Mouse (Mus musculus): ENCODE data around the gene Zfp420. TPM values are rescaled to one million over a fixed set of nuclear protein-coding genes. Genes with fewer than 3 reads are reported as not detected.

The Zfp420 gene
- polyA plus RNA-seq, 1 experiment from 2014 or later: 14.2 TPM

Small RNA genes within 50 kb of the gene (microRNA-seq; reads per million reads assigned to microRNA genes)
- gene Mir7668: 0.70 reads per million

Other genes with a start within 250 kb of the Zfp420 start
- gene Catsperg2, start 132.9 kb upstream of the Zfp420 start, polyA plus RNA-seq (2016; fragmentation: Nextera tagmentation; extraction: Ambion mirVana): 0.13 and 0.41 TPM in 2 replicates
- 18.1 and 18.4 TPM in 2 replicates for gene Zfp84, start 91.4 kb upstream of the Zfp420 start, polyA plus RNA-seq (2016; fragmentation: Nextera tagmentation; extraction: Ambion mirVana)
- 11.5 and 11.8 TPM in 2 replicates for gene Zfp30, start 76.0 kb upstream of the Zfp420 start, polyA plus RNA-seq (2016; fragmentation: Nextera tagmentation; extraction: Ambion mirVana)
- 24.0 and 26.3 TPM in 2 replicates for gene Zfp790, start 43.9 kb upstream of the Zfp420 start, polyA plus RNA-seq (2016; fragmentation: Nextera tagmentation; extraction: Ambion mirVana)
- 11.8 and 12.4 TPM in 2 replicates for gene Zfp940, start 6.3 kb upstream of the Zfp420 start, polyA plus RNA-seq (2016; fragmentation: Nextera tagmentation; extraction: Ambion mirVana)
- 14.3 and 15.1 TPM in 2 replicates for gene Zfp27, start 46.6 kb downstream of the Zfp420 start, polyA plus RNA-seq (2016; fragmentation: Nextera tagmentation; extraction: Ambion mirVana)
- 7.6 and 8.9 TPM in 2 replicates for gene Zfp383, start 48.2 kb downstream of the Zfp420 start, polyA plus RNA-seq (2016; fragmentation: Nextera tagmentation; extraction: Ambion mirVana)
- 14.7 and 18.7 TPM in 2 replicates for gene Zfp74, start 94.1 kb downstream of the Zfp420 start, polyA plus RNA-seq (2016; fragmentation: Nextera tagmentation; extraction: Ambion mirVana)
- 14.0 and 14.1 TPM in 2 replicates for gene Zfp568, start 124.0 kb downstream of the Zfp420 start, polyA plus RNA-seq (2016; fragmentation: Nextera tagmentation; extraction: Ambion mirVana)
- 7.2 and 7.5 TPM in 2 replicates for gene Zfp14, start 191.4 kb downstream of the Zfp420 start, polyA plus RNA-seq (2016; fragmentation: Nextera tagmentation; extraction: Ambion mirVana)
- gene Zfp82, start 212.9 kb downstream of the Zfp420 start, polyA plus RNA-seq (2016; fragmentation: Nextera tagmentation; extraction: Ambion mirVana): 10.4 and 11.2 TPM in 2 replicates
- 1.0 and 4.5 TPM in 2 replicates for gene Gm26920, start 230.4 kb downstream of the Zfp420 start, polyA plus RNA-seq (2016; fragmentation: Nextera tagmentation; extraction: Ambion mirVana)
- gene Zfp566, start 230.5 kb downstream of the Zfp420 start, polyA plus RNA-seq (2016; fragmentation: Nextera tagmentation; extraction: Ambion mirVana): 13.6 and 16.3 TPM in 2 replicates
- gene Zfp260, start 234.8 kb downstream of the Zfp420 start, polyA plus RNA-seq (2016; fragmentation: Nextera tagmentation; extraction: Ambion mirVana): 134 and 136 TPM in 2 replicates

Measured in midbrain, embryonic 12.5 days (tissue).